Mouse (Mus musculus) intestine, embryonic 15.5 days (tissue): ENCODE results near the gene Zdhhc14. TPM values are rescaled to one million over a fixed set of nuclear protein-coding genes. Genes with fewer than 3 reads are reported as not detected.

ENCODE experiments used
- ATAC-seq: fragments of 200-750 bp; cut with Nextera tagmentation; 2 replicates; pipeline ENCODE4 v1.8.0; 2017; ENCODE audit warnings: moderate TSS enrichment, moderate library complexity
- H3K27ac ChIP-seq: fragments of 300-500 bp; sonication (generic); 2 replicates; pipeline ENCODE4 v1.5.1; 2015; ENCODE audit warnings: mild to moderate bottlenecking, inconsistent platforms
- H3K27me3 ChIP-seq: fragments of 300-500 bp; sonication (generic); replicated peaks from 2 replicates; pipeline ENCODE4 v1.6.1; 2015; ENCODE audit warnings: inconsistent platforms
- H3K36me3 ChIP-seq: fragments of 300-500 bp; sonication (generic); 2 replicates; pipeline ENCODE4 v1.6.1; 2015; ENCODE audit warnings: inconsistent platforms
- H3K4me1 ChIP-seq: fragments of 300-500 bp; sonication (generic); replicated peaks from 2 replicates; pipeline ENCODE4 v1.6.1; 2015; ENCODE audit warnings: inconsistent platforms
- H3K4me2 ChIP-seq: fragments of 300-500 bp; sonication (generic); replicated peaks from 2 replicates; pipeline ENCODE4 v1.6.1; 2015; ENCODE audit warnings: mild to moderate bottlenecking, inconsistent platforms
- H3K4me3 ChIP-seq: fragments of 300-500 bp; sonication (generic); replicated peaks from 2 replicates; pipeline ENCODE4 v1.5.1; 2015; ENCODE audit warnings: inconsistent platforms
- H3K9ac ChIP-seq: fragments of 300-500 bp; sonication (generic); 2 replicates; pipeline ENCODE4 v1.6.1; 2015; ENCODE audit warnings: inconsistent platforms
- H3K9me3 ChIP-seq: fragments of 300-500 bp; sonication (generic); 2 replicates; pipeline ENCODE4 v1.6.1; 2016; ENCODE audit warnings: inconsistent platforms
- WGBS: fragments of 180-500 bp; shearing (Covaris S2); methylation state at CpG from one replicate; pipeline ENCODE4 v1.1.7; 2015; 5-methylcytosine and 5-hydroxymethylcytosine counted together
- polyA plus RNA-seq: library from polyadenylated mRNA; unstranded; fragments of >200 nt; fragmentation: Nextera tagmentation; extraction: Ambion mirVana; gene quantifications from 2 replicates; pipeline ENCODE4 v1.2.1, GENCODE M21; 2015

Gene Zdhhc14
- polyA plus RNA-seq: 2.3 and 2.5 TPM in 2 replicates

- Histone ChIP-seq H3K4me2 (peak within 1 kb of the TSS; percentile 98), H3K36me3 (no peaks in the 10 kb centered on the region), H3K27me3 (no peaks in the 10 kb centered on the region; the same call in none of the 2 replicates), H3K4me3 (peak within 1 kb of the TSS; percentile 68), H3K9ac (peak within 1 kb of the TSS; percentile 72), H3K9me3 (no peaks in the 10 kb centered on the region), H3K27ac (peak within 1 kb of the TSS; percentile 88), H3K4me1 (peaks cover 10% of the 10 kb centered on the region)
- WGBS: under 1% methylated on average over 70 of the region's 70 CpGs
- ATAC-seq: peak; percentile 96
Measured at GRCm38 (mm10) chr17:5491801-5492745, at the start of gene Zdhhc14. Gene Zdhhc14, plus strand, starts transcription at chr17:5492557.

DNA sequence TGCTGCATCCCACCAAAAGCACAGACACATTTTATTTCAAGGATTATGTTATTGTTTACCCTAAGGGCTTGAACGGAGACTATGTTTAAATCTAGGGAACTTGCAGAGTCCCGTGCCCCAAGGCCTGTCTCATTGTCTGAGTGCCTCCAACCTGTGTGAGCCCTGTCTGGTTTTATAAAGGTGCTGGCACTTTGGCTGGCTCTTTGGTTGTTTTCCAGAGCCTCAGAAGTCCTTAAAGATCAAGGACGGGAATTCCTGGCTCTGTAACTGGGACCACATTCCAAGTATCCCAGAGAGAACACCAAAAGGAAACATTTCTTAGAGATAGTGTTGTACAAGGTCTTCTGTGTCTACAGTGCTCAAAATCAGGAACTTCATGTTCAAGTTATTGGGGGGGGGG, 49.1 kb upstream of the Zdhhc14 start:
- peaks cover 4% of the 10 kb centered on the region for H3K4me1 ChIP-seq
- H3K9ac ChIP-seq: no peak overlapping the region
- WGBS: 42% methylated on average over 3 of the region's 3 CpGs
- no peaks in the 10 kb centered on the region for H3K27me3 ChIP-seq
- ATAC-seq: no peak
- no peak overlapping the region for H3K27ac ChIP-seq
- no peaks in the 10 kb centered on the region for H3K36me3 ChIP-seq
- H3K9me3 ChIP-seq: no peaks in the 10 kb centered on the region
- H3K4me3 ChIP-seq: no peak overlapping the region
- H3K4me2 ChIP-seq: no peak overlapping the region

GRCm38 (mm10) chr17:5443751-5444150, 48.6 kb upstream of the Zdhhc14 start:
- Histone ChIP-seq H3K4me1 (peaks cover 4% of the 10 kb centered on the region), H3K4me3 (no peak overlapping the region), H3K9me3 (no peaks in the 10 kb centered on the region), H3K27ac (no peak overlapping the region), H3K4me2 (no peak overlapping the region), H3K36me3 (no peaks in the 10 kb centered on the region), H3K27me3 (no peaks in the 10 kb centered on the region), H3K9ac (no peak overlapping the region)
- 34% methylated on average over 5 of the region's 5 CpGs for WGBS
- ATAC-seq: no peak

- Histone ChIP-seq H3K27ac (no peak overlapping the region), H3K9ac (no peak overlapping the region), H3K36me3 (no peaks in the 10 kb centered on the region), H3K4me3 (no peak overlapping the region), H3K4me2 (no peak overlapping the region), H3K27me3 (no peaks in the 10 kb centered on the region), H3K9me3 (no peaks in the 10 kb centered on the region), H3K4me1 (no peaks in the 10 kb centered on the region)
- 80% methylated on average over 4 of the region's 4 CpGs for WGBS
- no peak for ATAC-seq
Measured at GRCm38 (mm10) chr17:5453657-5454056, 38.7 kb upstream of the Zdhhc14 start.

- no peak overlapping the region for H3K9ac ChIP-seq
- no peak overlapping the region for H3K27ac ChIP-seq
- no peaks in the 10 kb centered on the region for H3K4me1 ChIP-seq
- no peaks in the 10 kb centered on the region for H3K36me3 ChIP-seq
- H3K27me3 ChIP-seq: no peaks in the 10 kb centered on the region
- no peak for ATAC-seq
- H3K9me3 ChIP-seq: no peaks in the 10 kb centered on the region
- no peak overlapping the region for H3K4me2 ChIP-seq
- H3K4me3 ChIP-seq: no peak overlapping the region
- 74% methylated on average over 2 of the region's 2 CpGs for WGBS
Measured at GRCm38 (mm10) chr17:5463912-5464311, 28.4 kb upstream of the Zdhhc14 start.

GRCm38 (mm10) chr17:5466736-5467135, 25.6 kb upstream of the Zdhhc14 start:
- no peak overlapping the region for H3K9ac ChIP-seq
- H3K27me3 ChIP-seq: no peaks in the 10 kb centered on the region
- no peaks in the 10 kb centered on the region for H3K4me1 ChIP-seq
- no peak overlapping the region for H3K4me2 ChIP-seq
- H3K27ac ChIP-seq: no peak overlapping the region
- H3K4me3 ChIP-seq: no peak overlapping the region
- no peaks in the 10 kb centered on the region for H3K36me3 ChIP-seq
- 84% methylated on average over 8 of the region's 8 CpGs for WGBS
- H3K9me3 ChIP-seq: no peaks in the 10 kb centered on the region
- no peak for ATAC-seq

DNA sequence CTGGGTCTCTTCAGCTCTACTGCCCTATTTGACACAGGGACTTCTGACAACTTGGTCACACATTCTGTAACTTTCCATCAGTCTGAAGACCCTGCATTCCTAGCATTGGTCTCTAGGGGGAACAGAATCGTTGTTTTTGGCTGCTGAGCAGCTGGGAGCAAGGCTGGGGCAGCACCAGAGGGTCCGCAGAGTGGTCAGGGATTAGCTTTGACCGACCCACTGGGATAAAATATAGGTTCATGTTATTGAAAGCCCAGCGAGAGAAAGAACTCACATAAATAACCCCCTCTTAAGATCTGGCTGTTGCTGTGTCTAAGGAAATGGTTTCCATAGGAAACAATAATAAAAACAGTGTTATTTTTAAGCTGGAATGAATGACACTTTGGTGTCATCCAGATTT, 25.2 kb upstream of the Zdhhc14 start:
- WGBS: 40% methylated on average over 4 of the region's 4 CpGs
- Histone ChIP-seq H3K36me3 (no peaks in the 10 kb centered on the region), H3K27ac (no peak overlapping the region), H3K9ac (no peak overlapping the region), H3K4me3 (no peak overlapping the region), H3K27me3 (no peaks in the 10 kb centered on the region), H3K4me1 (no peaks in the 10 kb centered on the region), H3K9me3 (no peaks in the 10 kb centered on the region), H3K4me2 (no peak overlapping the region)
- no peak for ATAC-seq

- ATAC-seq: no peak
- no peaks in the 10 kb centered on the region for H3K4me1 ChIP-seq
- H3K36me3 ChIP-seq: no peaks in the 10 kb centered on the region
- no peaks in the 10 kb centered on the region for H3K9me3 ChIP-seq
- H3K27ac ChIP-seq: no peak overlapping the region
- no peak overlapping the region for H3K4me3 ChIP-seq
- H3K4me2 ChIP-seq: no peak overlapping the region
- no peaks in the 10 kb centered on the region for H3K27me3 ChIP-seq
- 48% methylated on average over 3 of the region's 3 CpGs for WGBS
- no peak overlapping the region for H3K9ac ChIP-seq
Measured at GRCm38 (mm10) chr17:5472268-5472667, 20.1 kb upstream of the Zdhhc14 start.

DNA sequence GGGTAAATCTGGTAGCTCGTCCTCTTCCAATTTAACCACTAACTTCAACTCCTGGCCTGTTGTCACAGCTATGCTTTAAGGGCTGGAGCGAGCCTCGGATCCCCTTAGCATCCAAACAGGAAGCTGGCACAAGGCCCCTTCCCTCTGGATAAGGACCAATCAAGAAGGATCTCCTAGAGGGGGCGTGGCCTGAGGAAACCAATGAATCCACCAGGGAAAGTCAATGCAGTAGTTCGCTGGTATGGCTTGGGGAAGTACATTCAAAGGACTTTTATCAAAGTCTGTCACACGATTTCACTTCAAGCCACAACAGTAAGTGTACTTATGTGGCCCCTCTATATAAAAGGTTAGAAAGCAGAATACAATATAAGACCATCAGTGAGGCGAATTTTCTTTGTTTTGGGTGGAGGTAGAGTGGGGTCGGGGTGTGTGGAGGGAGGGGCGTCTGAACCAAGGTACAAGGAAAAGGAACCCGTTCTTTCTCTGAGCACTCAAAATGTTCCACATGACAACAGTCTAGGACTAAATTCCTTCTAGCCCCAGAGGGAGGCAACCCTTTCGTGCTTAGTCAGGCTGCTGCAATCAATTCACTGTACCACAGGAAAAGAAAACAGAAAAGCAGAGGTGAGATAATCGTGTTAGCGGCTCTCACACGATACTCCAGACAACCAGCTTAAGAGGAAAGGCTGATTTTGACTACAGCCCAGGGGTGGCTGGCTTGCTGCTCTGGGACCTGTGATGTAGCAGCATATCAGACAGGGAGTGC, 16.2 kb upstream of the Zdhhc14 start:
- Histone ChIP-seq H3K27ac (no peak overlapping the region), H3K4me3 (no peak overlapping the region), H3K9me3 (no peaks in the 10 kb centered on the region), H3K4me2 (no peak overlapping the region), H3K4me1 (no peaks in the 10 kb centered on the region), H3K36me3 (no peaks in the 10 kb centered on the region), H3K27me3 (no peaks in the 10 kb centered on the region), H3K9ac (no peak overlapping the region)
- ATAC-seq: no peak
- 60% methylated on average over 14 of the region's 14 CpGs for WGBS

DNA sequence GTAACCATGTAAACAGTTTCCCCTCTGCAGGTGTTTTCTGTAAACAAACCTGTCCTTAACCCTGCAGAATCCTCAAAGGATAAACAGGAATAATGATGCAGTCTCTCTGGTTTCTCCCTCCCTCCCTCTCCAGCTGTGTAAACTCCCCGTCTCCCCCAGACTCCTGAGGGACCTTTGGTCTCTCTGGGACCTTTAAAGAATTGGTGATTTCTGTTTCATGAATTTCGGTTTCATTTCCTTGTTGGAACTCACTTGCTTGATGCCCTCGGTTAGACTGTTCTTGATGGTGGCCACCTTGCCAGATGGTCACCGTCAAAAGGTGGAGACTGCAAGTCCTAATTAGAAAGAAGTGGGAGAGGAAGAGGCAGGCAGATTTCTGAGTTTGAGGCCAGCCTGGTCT, 8.9 kb upstream of the Zdhhc14 start:
- H3K27me3 ChIP-seq: no peaks in the 10 kb centered on the region
- no peak; the same call in 1 of the 2 replicates for ATAC-seq
- WGBS: 47% methylated on average over 4 of the region's 4 CpGs
- no peaks in the 10 kb centered on the region for H3K36me3 ChIP-seq
- H3K4me3 ChIP-seq: no peak overlapping the region
- no peaks in the 10 kb centered on the region for H3K4me1 ChIP-seq
- no peak overlapping the region for H3K4me2 ChIP-seq
- H3K9ac ChIP-seq: no peak overlapping the region
- H3K27ac ChIP-seq: no peak overlapping the region
- no peaks in the 10 kb centered on the region for H3K9me3 ChIP-seq

DNA sequence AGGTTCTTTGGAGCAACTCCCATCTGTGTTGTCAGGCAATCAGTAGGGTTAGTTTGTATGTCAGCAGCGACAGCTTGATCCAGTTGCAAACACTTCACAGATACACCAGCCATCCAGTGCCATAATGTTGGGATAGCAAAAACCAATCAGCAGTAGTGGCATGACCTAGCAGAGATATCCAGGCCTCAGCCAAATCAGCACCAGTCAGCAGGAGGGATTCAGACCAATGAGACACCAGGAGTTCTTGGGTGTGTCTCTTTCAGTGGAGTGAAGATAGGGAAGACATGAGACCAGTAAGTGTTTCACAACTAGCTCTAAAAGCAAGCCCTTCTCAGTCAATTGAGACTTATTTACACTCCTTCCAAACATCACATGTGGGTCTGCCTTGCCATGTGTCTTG, 7.7 kb upstream of the Zdhhc14 start:
- Histone ChIP-seq H3K27ac (no peak overlapping the region), H3K27me3 (no peaks in the 10 kb centered on the region; the same call in 1 of the 2 replicates), H3K36me3 (no peaks in the 10 kb centered on the region), H3K9me3 (no peaks in the 10 kb centered on the region), H3K4me1 (no peaks in the 10 kb centered on the region), H3K4me2 (no peak overlapping the region), H3K9ac (no peak overlapping the region), H3K4me3 (no peak overlapping the region)
- no peak for ATAC-seq
- 92% methylated on average over 1 of the region's 1 CpGs for WGBS

GRCm38 (mm10) chr17:5488156-5488555, 4.2 kb upstream of the Zdhhc14 start:
- H3K27me3 ChIP-seq: no peaks in the 10 kb centered on the region; the same call in 1 of the 2 replicates
- H3K4me3 ChIP-seq: no peak overlapping the region
- H3K9me3 ChIP-seq: no peaks in the 10 kb centered on the region
- H3K36me3 ChIP-seq: no peaks in the 10 kb centered on the region
- H3K9ac ChIP-seq: 0 out of 2 replicates have a peak overlapping the region, but pooled peaks have one; percentile 8
- no peak for ATAC-seq
- H3K4me2 ChIP-seq: peak overlapping the region; percentile 30; the same call in 1 of the 2 replicates
- H3K27ac ChIP-seq: no peak overlapping the region
- peaks cover under 1% of the 10 kb centered on the region; the same call in 1 of the 2 replicates for H3K4me1 ChIP-seq
- WGBS: 49% methylated on average over 9 of the region's 9 CpGs
